Mouse (Mus musculus) embryo, embryonic 10 days (tissue): Measurements from ENCODE around the gene Slc6a12.

Source experiments
- DNase-seq: peaks from one replicate; pipeline ENCODE4 v3.0.0-alpha.2; 2015; ENCODE audit warnings: low spot score

Gene Slc6a12

DNA sequence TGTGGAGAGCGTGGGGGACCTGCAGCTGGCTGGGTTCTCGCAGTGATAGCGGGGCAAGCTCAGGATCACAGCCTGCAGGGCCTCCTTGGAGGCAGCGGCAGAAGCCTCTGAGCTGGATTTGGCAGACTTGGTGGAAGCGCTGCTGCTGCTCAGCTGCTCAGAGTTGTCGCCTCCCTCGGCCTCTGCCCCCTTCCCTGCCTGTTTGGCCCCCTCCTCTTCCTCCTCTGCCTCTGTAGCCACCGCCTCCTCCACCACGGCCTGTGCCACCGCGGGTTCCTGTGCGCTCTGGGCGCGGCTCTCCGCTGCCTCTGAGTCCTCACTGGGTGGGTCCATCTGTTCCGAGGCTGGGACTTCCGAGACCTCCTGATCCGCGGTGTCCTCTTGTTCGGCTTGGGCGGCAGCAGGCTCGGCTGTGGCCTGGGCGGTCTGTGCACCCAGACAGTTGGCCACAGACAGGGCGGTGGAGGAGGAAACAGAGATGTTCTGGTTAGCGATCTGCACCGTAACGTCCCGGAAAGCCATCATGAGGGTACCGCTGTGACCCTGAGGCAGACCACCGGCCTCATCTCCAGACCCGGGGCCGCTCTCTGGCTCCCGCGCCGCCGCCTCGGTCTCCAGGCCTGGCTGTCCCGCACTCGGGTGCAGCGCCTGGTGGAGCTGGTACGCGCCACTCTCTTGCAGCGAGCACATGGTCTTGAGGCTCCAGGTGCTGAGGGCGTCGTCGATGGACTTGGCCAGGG lies 69.9 kb downstream of the Slc6a12 start:
- DNase-seq, result peak; percentile 38
